Mouse (Mus musculus) gastrocnemius, postnatal 10 days (tissue): ENCODE results near the gene Sv2a. TPM values are rescaled to one million over a fixed set of nuclear protein-coding genes. Genes with fewer than 3 reads are reported as not detected.

Source experiments
- microRNA-seq, 2 experiments: library from miRNA; unstranded; fragments of <30 nt; microRNA quantifications; one replicate each; pipeline ENCODE4 v1.2.0; 2021
- total RNA-seq, 2 experiments: library from RNA; stranded (reverse); gene quantifications; 2 replicates each; pipeline ENCODE4 v1.2.3; 2021

The Sv2a gene
- total RNA-seq, 2 experiments from 2014 or later: 4.1 TPM

Small RNA genes within 50 kb of the gene (microRNA-seq; reads per million reads assigned to microRNA genes)
- gene Gm44492: 0 to 0.25 reads per million in 2 experiments
- gene Gm47311: 0 reads per million in 2 experiments

Other genes with a start within 250 kb of the Sv2a start
- gene Plekho1, start 185.2 kb upstream of the Sv2a start, total RNA-seq: 10 to 100 TPM; 56.2 to 67.9 TPM
- 10 to 100 TPM; 25.4 to 27.3 TPM for gene Vps45, start 122.7 kb upstream of the Sv2a start, total RNA-seq
- gene Otud7b, start 76.6 kb upstream of the Sv2a start, total RNA-seq: 10 to 100 TPM; 49.3 to 55.9 TPM
- 10 to 100 TPM in 1 of 2 experiments, 1 to 10 TPM in 1; 4.3 to 12.0 TPM for gene Mtmr11, start 19.1 kb upstream of the Sv2a start, total RNA-seq
- gene Sf3b4, start 8.8 kb upstream of the Sv2a start, total RNA-seq: 10 to 100 TPM; 18.4 to 22.5 TPM
- 10 to 100 TPM; 23.3 to 28.3 TPM for gene Bola1, start 38.6 kb downstream of the Sv2a start, total RNA-seq
- 10 to 100 TPM; 10.3 to 10.7 TPM for gene Hist2h2ab, start 38.7 kb downstream of the Sv2a start, total RNA-seq
- gene Hist2h2ac, start 39.7 kb downstream of the Sv2a start, total RNA-seq: 10 to 100 TPM; 77.5 to 90.5 TPM
- gene Hist2h2be, start 40.0 kb downstream of the Sv2a start, total RNA-seq: 1 to 10 TPM; 3.7 to 4.7 TPM
- 10 to 100 TPM; 79.1 to 93.5 TPM for gene Hist2h3c2, start 58.0 kb downstream of the Sv2a start, total RNA-seq
- gene Hist2h2aa2, start 59.1 kb downstream of the Sv2a start, total RNA-seq: 100 to 1,000 TPM; 666 to 717 TPM
- 10 to 100 TPM; 10.2 to 16.2 TPM for gene Hist2h2aa1, start 64.3 kb downstream of the Sv2a start, total RNA-seq
- 1 to 10 TPM in 1 of 2 experiments, under 1 TPM in 1; 0.43 to 1.8 TPM for gene Hist2h3c1, start 65.5 kb downstream of the Sv2a start, total RNA-seq
- gene Hist2h4, start 82.2 kb downstream of the Sv2a start, total RNA-seq: 10 to 100 TPM; 40.0 to 46.5 TPM
- gene Hist2h3b, start 87.5 kb downstream of the Sv2a start, total RNA-seq: 100 to 1,000 TPM; 371 to 396 TPM
- 100 to 1,000 TPM; 371 to 420 TPM for gene Hist2h2bb, start 88.6 kb downstream of the Sv2a start, total RNA-seq
- gene Fcgr1, start 112.8 kb downstream of the Sv2a start, total RNA-seq: 1 to 10 TPM in 1 of 2 experiments, under 1 TPM in 1; 0.56 to 1.2 TPM